Mouse (Mus musculus): ENCODE results near the gene Capn9. TPM values are rescaled to one million over a fixed set of nuclear protein-coding genes. Genes with fewer than 3 reads are reported as not detected.

Capn9 gene
- polyA plus RNA-seq, 1 experiment from 2014 or later, result 0.08 TPM

GRCm38 (mm10) chr8:124662446-124663111 lies 86.7 kb downstream of the Capn9 start:
- peak; percentile 49 for ATAC-seq (ENCODE audit: low FRiP score, low TSS enrichment)
- peak overlapping the region; percentile 83 for H3K27ac ChIP-seq (ENCODE audit: low read depth, low read length)

GRCm38 (mm10) chr8:124663112-124663873 lies 87.4 kb downstream of the Capn9 start, which contains the start of gene 2310022B05Rik:
TSS of gene 2310022B05Rik (minus strand) at chr8:124663369.
- Histone ChIP-seq H3K36me3 (ENCODE audit: control insufficient read depth, insufficient read depth, low read length) (no peaks in the 10 kb centered on the region), H3K4me1 (ENCODE audit: control insufficient read depth, insufficient read depth, low read length) (peaks cover 26% of the 10 kb centered on the region)
- WGBS, result 2% methylated on average over 52 of the region's 69 CpGs

More at GRCm38 (mm10) chr8:124662446-124663111, 86.7 kb downstream of the Capn9 start:
- H3K9me3 ChIP-seq (ENCODE audit: control insufficient read depth, low read length), result no peaks in the 10 kb centered on the region
- H3K4me1 ChIP-seq (ENCODE audit: control insufficient read depth, insufficient read depth, low read length), result peaks cover 31% of the 10 kb centered on the region
- peak overlapping the region; percentile 91 for H3K4me3 ChIP-seq (ENCODE audit: low read length)
- H3K36me3 ChIP-seq (ENCODE audit: control insufficient read depth, insufficient read depth, low read length), result no peaks in the 10 kb centered on the region
- under 1% methylated on average over 47 of the region's 49 CpGs for WGBS
- H3K9ac ChIP-seq (ENCODE audit: low read depth, low read length), result peak overlapping the region; percentile 90
- peak overlapping the region; percentile 77 for H3K4me2 ChIP-seq (replicated peaks; ENCODE audit: low read depth, low read length)
- H3K27me3 ChIP-seq (ENCODE audit: control insufficient read depth, insufficient read depth, low read length), result no peaks in the 10 kb centered on the region

GRCm38 (mm10) chr8:124663874-124664230 lies 87.9 kb downstream of the Capn9 start:
- H3K4me2 ChIP-seq (replicated peaks; ENCODE audit: low read depth, low read length), result peak overlapping the region; percentile 77
- ATAC-seq (ENCODE audit: low FRiP score, low TSS enrichment), result no peak
- H3K36me3 ChIP-seq (ENCODE audit: control insufficient read depth, insufficient read depth, low read length), result no peaks in the 10 kb centered on the region
- peak overlapping the region; percentile 90; the same call in 1 of the 2 replicates for H3K9ac ChIP-seq (ENCODE audit: low read depth, low read length)
- H3K27ac ChIP-seq (ENCODE audit: low read depth, low read length), result peak overlapping the region; percentile 66; the same call in 1 of the 2 replicates
- WGBS, result 42% methylated on average over 4 of the region's 4 CpGs
- peak overlapping the region; percentile 91 for H3K4me3 ChIP-seq (ENCODE audit: low read length)
- no peaks in the 10 kb centered on the region for H3K9me3 ChIP-seq (ENCODE audit: control insufficient read depth, low read length)
- H3K27me3 ChIP-seq (ENCODE audit: control insufficient read depth, insufficient read depth, low read length), result no peaks in the 10 kb centered on the region
- H3K4me1 ChIP-seq (ENCODE audit: control insufficient read depth, insufficient read depth, low read length), result peaks cover 21% of the 10 kb centered on the region

More at GRCm38 (mm10) chr8:124663112-124663873, 87.4 kb downstream of the Capn9 start, which contains the start of gene 2310022B05Rik:
- peak within 1 kb of the TSS; percentile 90 for H3K9ac ChIP-seq (ENCODE audit: low read depth, low read length)
- no peaks in the 10 kb centered on the region for H3K9me3 ChIP-seq (ENCODE audit: control insufficient read depth, low read length)
- peak within 1 kb of the TSS; percentile 91 for H3K4me3 ChIP-seq (ENCODE audit: low read length)
- peak within 1 kb of the TSS; percentile 83 for H3K27ac ChIP-seq (ENCODE audit: low read depth, low read length)
- H3K27me3 ChIP-seq (ENCODE audit: control insufficient read depth, insufficient read depth, low read length), result no peaks in the 10 kb centered on the region
- ATAC-seq (ENCODE audit: low FRiP score, low TSS enrichment), result peak; percentile 96
- peak within 1 kb of the TSS; percentile 77 for H3K4me2 ChIP-seq (replicated peaks; ENCODE audit: low read depth, low read length)

GRCm38 (mm10) chr8:124664414-124664813 lies 88.5 kb downstream of the Capn9 start:
- ATAC-seq (ENCODE audit: low FRiP score, low TSS enrichment), result no peak
- no peak overlapping the region for H3K4me3 ChIP-seq (ENCODE audit: low read length)
- 0 out of 2 replicates have a peak overlapping the region, but pooled peaks have one; percentile 7 for H3K9ac ChIP-seq (ENCODE audit: low read depth, low read length)
- H3K4me1 ChIP-seq (ENCODE audit: control insufficient read depth, insufficient read depth, low read length), result peaks cover 19% of the 10 kb centered on the region
- no peaks in the 10 kb centered on the region for H3K9me3 ChIP-seq (ENCODE audit: control insufficient read depth, low read length)
- 74% methylated on average over 3 of the region's 3 CpGs for WGBS
- H3K4me2 ChIP-seq (replicated peaks; ENCODE audit: low read depth, low read length), result no peak overlapping the region
- no peaks in the 10 kb centered on the region for H3K27me3 ChIP-seq (ENCODE audit: control insufficient read depth, insufficient read depth, low read length)
- no peaks in the 10 kb centered on the region for H3K36me3 ChIP-seq (ENCODE audit: control insufficient read depth, insufficient read depth, low read length)
- H3K27ac ChIP-seq (ENCODE audit: low read depth, low read length), result no peak overlapping the region

Other genes starting within 250 kb of the Capn9 start
- gene Pgbd5, start 136.5 kb upstream of the Capn9 start, polyA plus RNA-seq (2014; fragmentation: Nextera tagmentation; extraction: Ambion mirVana), result 0.61 and 1.1 TPM in 2 replicates
- gene Cog2, start 55.3 kb upstream of the Capn9 start, polyA plus RNA-seq (2014; fragmentation: Nextera tagmentation; extraction: Ambion mirVana), result 27.4 and 36.6 TPM in 2 replicates
- gene Agt, start 6.4 kb upstream of the Capn9 start, polyA plus RNA-seq (2014; fragmentation: Nextera tagmentation; extraction: Ambion mirVana), result 0.27 and 0.28 TPM in 2 replicates
- 28.1 and 38.8 TPM in 2 replicates for gene 2310022B05Rik, start 87.3 kb downstream of the Capn9 start, polyA plus RNA-seq (2014; fragmentation: Nextera tagmentation; extraction: Ambion mirVana)
- 36.3 and 57.1 TPM in 2 replicates for gene Ttc13, start 145.9 kb downstream of the Capn9 start, polyA plus RNA-seq (2014; fragmentation: Nextera tagmentation; extraction: Ambion mirVana)
- 30.9 and 32.2 TPM in 2 replicates for gene Arv1, start 146.0 kb downstream of the Capn9 start, polyA plus RNA-seq (2014; fragmentation: Nextera tagmentation; extraction: Ambion mirVana)
- gene Fam89a, start 175.7 kb downstream of the Capn9 start, polyA plus RNA-seq (2014; fragmentation: Nextera tagmentation; extraction: Ambion mirVana), result 6.2 and 6.8 TPM in 2 replicates
- gene Trim67, start 217.0 kb downstream of the Capn9 start, polyA plus RNA-seq (2014; fragmentation: Nextera tagmentation; extraction: Ambion mirVana), result 0.03 TPM in 1 of 2 replicates, not detected in the other